In genomic region chr10:128368402-128369217, GRCm38 (mm10) we compare ENCODE assay signal across 8 mouse cellular contexts. TPM values are rescaled to one million over a fixed set of nuclear protein-coding genes. Genes with fewer than 3 reads are reported as not detected.
DNase-seq lines count a peak whose midpoint lies in the region; ATAC-seq lines count a peak whose summit lies in the region.

Coq10a (minus strand) TSS chr10:128368997.

- peak; percentile 92 for DNase-seq in R1 (ENCODE audit: low read depth, low spot score)
- peak; percentile 95 to 96 for DNase-seq in cerebellum, postnatal 25 days
- peak; percentile 84 to 87 for DNase-seq in frontal cortex, postnatal 25 days (ENCODE audit: low spot score in 2 of 2)
- DNase-seq in hindbrain, embryonic 14.5 days (ENCODE audit: low spot score): peak; percentile 88
- peak; percentile 91 to 93 for DNase-seq in layer of hippocampus, postnatal 36 days
- peak; percentile 94 for DNase-seq in lung, postnatal 36 days
- DNase-seq in retina, postnatal 1 day: peak; percentile 97
- DNase-seq in urinary bladder, adult 18-20 months (ENCODE audit: low spot score in 2 of 2): peak; percentile 84

- peak within 1 kb of the TSS; percentile 76 for H3K9ac ChIP-seq in hindbrain, embryonic 14.5 days

- H3K4me1 ChIP-seq in hindbrain, embryonic 14.5 days (replicated peaks; ENCODE audit: control insufficient read depth, insufficient read depth, low read length): peaks cover 15% of the 10 kb centered on the region

- peak within 1 kb of the TSS; percentile 61 for H3K4me2 ChIP-seq in hindbrain, embryonic 14.5 days (replicated peaks)

- peaks cover 21% of the 10 kb centered on the region for H3K36me3 ChIP-seq in hindbrain, embryonic 14.5 days (replicated peaks; ENCODE audit: control insufficient read depth, insufficient read depth)

- H3K4me3 ChIP-seq in hindbrain, embryonic 14.5 days (replicated peaks; ENCODE audit: low read length): peak within 1 kb of the TSS; percentile 68

- H3K9me3 ChIP-seq in hindbrain, embryonic 14.5 days (ENCODE audit: control insufficient read depth, low read length): no peaks in the 10 kb centered on the region

- 0% methylated on average over 75 of the region's 87 CpGs for WGBS in hindbrain, embryonic 14.5 days

- peak within 1 kb of the TSS; percentile 96 for H3K27ac ChIP-seq in hindbrain, embryonic 14.5 days

- H3K27me3 ChIP-seq in hindbrain, embryonic 14.5 days (ENCODE audit: control insufficient read depth, insufficient read depth, low read length): no peaks in the 10 kb centered on the region

- ATAC-seq in hindbrain, embryonic 14.5 days (ENCODE audit: low FRiP score): peak; percentile 94

RNA-seq across cellular contexts. Expression of gene Coq10a, which starts in this region (rescaled TPM):
- polyA plus RNA-seq in hindbrain, embryonic 14.5 days (2014; fragmentation: Nextera tagmentation; extraction: Ambion mirVana): 50.8 and 54.2 TPM in 2 replicates
- total RNA-seq in layer of hippocampus, postnatal 36 days (2021): 10 to 100 TPM; 51.2 to 52.8 TPM

Comparison
In these comparisons a context has a peak if more than half of its experiments do, and no peak if none do; other contexts are left out.
1. Peak in every context shown above with its lines: DNase-seq, ATAC-seq, H3K4me3 ChIP-seq and H3K27ac ChIP-seq.